Mouse (Mus musculus) cerebral cortex, adult 2 months (tissue): ENCODE data around the gene Adprm.

Experiments used
- WGBS: fragments of 180-500 bp; shearing (Covaris S2); methylation state at CpG from one replicate; pipeline ENCODE4 v1.1.7; 2018; 5-methylcytosine and 5-hydroxymethylcytosine counted together

Gene Adprm

DNA sequence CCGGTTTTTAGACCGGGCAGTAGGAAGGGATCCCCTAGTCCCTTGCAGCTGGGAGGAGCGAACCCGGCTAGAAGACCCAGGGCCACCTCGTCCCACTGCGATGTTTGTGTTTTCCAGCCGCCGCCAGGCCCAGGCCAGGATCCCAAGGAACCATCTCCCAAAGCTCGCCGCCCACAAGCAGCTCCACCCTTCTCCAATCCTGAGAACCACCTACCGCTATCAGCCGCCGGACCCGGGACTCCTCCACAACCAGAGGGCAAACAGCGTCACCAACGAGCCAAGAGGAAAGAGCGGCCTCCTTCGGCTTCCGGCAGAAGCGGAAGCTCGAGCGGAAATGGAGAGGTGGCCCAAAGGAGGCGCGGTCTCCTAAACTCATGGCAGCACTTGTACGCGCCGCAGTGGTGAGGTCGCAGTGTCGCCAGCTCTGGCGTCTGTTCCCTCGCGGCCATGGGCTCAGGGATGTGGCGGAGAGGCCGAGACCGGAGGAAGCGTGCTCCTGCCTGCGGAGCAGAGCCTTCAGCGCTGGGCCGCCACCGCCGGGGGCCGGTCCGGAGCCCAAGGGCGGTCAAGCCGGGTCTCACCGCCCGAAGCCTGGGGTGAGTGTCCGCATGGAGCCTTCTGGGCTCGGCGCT is at the start of gene Adprm, which contains the start of gene Sco1:
Adprm (minus strand) TSS at position 274 of the 632 bp plus-strand sequence.
Sco1 (plus strand) TSS at position 350 of the 632 bp plus-strand sequence.
- under 1% methylated on average over 50 of the region's 50 CpGs for WGBS

DNA sequence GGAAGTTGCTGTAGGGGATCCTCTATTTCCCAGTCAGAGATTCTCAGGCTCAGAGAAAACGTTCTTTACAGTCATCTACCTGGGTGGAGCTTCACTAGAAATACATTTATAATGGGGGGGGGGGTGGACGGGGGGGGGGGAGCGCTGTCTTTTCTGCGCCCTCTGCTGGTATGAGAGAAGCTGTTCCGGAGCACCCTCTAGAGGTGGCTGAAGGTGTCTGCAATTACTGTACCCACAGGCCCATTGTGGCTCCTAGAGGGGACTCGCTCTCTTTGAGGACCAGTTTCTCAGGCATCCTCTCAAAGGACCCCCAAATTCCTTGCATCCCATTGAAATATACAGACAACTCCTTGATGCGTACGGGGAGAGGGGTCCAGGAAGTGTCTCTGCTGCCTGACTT is 49.3 kb upstream of the Adprm start:
- WGBS, result 22% methylated on average over 8 of the region's 8 CpGs

DNA sequence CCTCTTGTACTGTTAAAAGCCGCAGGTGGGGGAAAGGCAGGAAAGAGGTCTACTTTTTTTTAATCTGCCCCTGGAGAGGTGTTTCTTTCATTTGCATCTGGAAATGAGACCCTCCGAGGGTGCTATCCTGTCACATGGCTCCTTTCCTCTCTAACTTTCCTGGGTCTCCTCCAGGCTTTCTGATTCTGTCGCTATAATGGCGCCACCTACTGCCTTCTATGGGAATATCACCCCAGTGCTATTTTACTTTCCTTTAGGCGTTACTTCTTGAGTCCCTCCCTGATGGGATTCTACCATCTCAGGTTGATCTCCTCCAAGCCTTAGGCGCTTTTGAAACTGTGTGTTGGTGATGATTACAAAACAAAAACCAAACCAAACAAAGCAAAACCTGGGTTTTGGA is 47.8 kb upstream of the Adprm start:
- 30% methylated on average over 6 of the region's 6 CpGs for WGBS

DNA sequence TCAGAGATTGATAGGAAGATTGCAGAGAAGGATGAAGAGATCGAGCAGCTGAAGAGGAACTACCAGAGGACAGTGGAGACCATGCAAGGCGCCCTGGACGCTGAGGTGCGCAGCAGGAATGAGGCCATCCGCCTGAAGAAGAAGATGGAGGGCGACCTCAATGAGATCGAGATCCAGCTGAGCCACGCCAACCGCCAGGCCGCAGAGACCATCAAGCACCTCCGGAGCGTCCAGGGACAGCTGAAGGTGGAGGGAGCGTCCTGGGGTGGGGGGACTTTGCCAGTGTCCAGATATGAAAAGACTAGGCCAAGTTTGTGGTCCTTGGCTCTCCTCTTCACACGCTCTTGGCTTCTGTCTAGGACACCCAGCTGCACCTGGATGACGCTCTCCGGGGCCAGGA is 46.8 kb upstream of the Adprm start:
- 95% methylated on average over 16 of the region's 16 CpGs for WGBS

DNA sequence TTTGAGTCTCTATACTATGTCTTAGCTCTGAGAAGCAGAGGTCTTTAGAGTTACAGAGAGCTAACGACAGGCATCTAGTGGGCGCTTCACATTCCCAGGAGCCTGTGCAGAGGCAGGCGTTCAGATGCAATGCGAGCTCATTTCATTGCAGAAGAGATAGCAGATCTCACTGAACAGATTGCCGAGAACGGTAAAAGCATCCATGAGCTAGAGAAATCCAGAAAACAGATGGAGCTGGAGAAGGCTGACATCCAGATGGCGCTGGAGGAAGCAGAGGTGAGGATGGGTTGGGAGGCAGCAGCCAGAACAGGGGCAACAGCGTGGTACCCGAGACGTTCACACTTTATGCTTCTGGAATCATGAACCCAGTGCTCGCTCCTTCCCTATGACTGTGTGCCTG is 46.0 kb upstream of the Adprm start:
- 52% methylated on average over 11 of the region's 11 CpGs for WGBS

DNA sequence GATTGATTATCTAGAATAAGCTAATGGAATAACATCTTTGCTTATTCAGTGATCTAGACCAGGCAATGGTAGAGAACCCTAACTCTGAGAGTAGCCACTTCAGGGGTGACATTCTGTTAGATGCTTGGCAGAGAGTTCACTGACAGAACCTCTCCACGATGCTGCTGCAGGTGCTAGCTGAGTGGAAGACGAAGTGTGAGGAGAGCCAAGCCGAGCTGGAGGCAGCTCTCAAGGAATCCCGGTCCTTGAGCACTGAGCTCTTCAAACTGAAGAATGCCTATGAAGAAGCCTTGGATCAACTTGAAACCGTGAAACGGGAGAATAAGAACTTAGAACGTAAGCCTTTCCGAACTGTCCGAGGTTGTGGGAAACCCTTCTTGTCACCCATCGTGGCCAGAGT is 45.3 kb upstream of the Adprm start:
- WGBS, result 73% methylated on average over 10 of the region's 10 CpGs

DNA sequence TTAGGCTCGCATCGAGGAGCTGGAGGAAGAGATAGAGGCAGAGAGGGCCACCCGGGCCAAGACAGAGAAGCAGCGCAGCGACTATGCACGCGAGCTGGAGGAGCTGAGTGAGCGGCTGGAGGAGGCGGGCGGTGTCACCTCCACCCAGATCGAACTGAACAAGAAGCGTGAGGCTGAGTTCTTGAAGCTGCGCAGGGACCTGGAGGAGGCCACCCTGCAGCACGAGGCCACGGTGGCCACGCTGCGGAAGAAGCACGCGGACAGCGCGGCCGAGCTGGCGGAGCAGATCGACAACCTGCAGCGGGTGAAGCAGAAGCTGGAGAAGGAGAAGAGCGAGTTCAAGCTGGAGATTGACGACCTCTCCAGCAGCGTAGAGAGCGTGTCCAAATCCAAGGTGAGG is 42.1 kb upstream of the Adprm start:
- 82% methylated on average over 29 of the region's 29 CpGs for WGBS

DNA sequence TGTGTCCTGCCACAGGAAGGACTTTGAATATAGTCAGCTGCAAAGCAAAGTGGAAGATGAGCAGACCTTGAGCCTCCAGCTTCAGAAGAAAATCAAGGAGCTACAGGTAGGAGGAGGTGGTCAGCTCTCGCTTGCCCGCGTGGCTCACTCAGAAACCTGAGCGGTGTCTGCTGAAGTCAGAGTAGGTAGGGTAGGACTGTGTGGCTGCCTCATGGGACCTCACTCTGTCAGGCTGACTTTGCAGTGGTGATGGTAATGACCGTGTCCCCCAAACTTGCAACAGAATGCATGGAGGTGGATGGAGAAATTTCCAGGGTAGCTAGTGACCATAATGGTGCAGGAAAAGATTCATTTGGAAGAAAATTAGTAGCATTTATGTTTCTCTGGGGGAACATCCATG is 41.3 kb upstream of the Adprm start:
- WGBS, result 97% methylated on average over 5 of the region's 5 CpGs

DNA sequence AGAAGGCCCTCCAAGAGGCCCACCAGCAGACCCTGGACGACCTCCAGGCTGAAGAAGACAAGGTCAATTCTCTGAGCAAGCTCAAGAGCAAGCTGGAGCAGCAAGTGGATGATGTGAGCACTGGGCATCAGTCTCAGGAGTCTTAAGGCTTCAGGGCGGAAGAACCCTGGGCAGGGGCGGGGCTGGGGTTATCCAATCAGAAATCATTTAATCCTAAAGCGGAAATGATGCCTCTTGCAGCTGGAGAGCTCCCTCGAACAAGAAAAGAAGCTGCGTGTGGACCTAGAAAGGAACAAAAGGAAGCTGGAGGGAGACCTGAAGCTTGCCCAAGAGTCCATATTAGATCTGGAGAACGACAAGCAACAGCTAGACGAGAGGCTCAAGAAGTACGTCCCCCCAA is 40.8 kb upstream of the Adprm start:
- 80% methylated on average over 9 of the region's 9 CpGs for WGBS

DNA sequence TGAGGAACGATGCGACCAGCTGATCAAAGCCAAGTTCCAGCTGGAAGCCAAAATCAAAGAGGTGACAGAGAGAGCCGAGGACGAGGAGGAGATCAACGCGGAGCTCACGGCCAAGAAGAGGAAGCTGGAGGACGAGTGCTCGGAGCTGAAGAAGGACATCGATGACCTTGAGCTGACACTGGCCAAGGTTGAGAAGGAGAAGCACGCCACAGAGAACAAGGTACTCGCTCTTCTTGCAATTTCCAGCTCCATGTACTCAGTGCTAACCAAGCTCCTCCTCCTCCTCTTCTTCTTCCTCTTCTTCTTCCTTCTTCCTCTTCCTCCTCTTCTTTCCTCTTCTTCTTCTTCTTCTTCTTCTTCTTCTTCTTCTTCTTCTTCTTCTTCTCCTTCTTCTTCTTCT is 40.0 kb upstream of the Adprm start:
- 72% methylated on average over 12 of the region's 12 CpGs for WGBS

DNA sequence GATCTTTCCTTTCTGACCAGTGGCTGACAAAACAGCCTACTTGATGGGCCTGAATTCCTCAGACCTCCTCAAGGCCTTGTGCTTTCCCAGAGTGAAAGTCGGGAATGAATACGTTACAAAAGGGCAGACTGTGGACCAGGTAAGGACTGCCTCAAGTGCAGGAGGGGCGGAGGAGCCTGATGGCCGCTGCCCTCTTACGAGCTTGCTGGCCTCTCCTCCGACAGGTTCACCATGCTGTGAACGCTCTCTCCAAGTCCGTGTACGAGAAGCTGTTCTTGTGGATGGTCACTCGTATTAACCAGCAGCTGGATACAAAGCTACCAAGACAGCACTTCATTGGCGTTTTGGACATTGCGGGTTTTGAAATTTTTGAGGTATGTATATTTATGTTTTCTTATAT is 34.8 kb upstream of the Adprm start:
- WGBS, result 91% methylated on average over 12 of the region's 12 CpGs

DNA sequence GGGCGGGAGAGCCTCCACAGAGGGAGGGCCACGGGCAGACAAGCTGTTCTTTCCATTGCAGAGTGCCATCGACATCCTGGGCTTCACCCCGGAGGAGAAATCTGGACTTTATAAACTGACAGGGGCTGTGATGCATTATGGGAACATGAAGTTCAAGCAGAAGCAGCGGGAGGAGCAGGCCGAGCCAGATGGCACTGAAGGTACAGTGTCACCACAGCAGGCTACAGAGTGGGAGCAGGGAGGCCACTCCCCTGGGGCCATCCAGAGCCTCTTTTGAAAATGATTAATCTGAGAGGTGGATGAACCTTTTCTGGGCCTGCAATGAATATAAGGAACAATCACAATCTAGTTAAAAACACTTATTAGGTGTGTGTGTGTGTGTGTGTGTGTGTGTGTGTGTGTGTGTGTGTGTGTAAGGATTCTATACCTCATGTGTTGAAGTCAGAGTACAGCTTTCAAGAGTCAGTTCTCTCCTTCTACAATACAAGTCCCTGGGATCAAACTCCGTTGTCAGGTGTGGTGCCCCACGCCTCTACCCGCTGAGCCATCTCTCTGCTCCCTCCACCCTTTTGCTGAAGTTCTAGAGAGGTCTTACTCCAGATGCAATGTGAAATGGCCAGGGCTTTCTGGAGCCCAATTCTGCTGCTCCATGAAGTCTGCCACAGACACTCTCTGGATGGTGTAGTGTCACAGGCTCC is 34.2 kb upstream of the Adprm start:
- WGBS, result 72% methylated on average over 9 of the region's 9 CpGs

DNA sequence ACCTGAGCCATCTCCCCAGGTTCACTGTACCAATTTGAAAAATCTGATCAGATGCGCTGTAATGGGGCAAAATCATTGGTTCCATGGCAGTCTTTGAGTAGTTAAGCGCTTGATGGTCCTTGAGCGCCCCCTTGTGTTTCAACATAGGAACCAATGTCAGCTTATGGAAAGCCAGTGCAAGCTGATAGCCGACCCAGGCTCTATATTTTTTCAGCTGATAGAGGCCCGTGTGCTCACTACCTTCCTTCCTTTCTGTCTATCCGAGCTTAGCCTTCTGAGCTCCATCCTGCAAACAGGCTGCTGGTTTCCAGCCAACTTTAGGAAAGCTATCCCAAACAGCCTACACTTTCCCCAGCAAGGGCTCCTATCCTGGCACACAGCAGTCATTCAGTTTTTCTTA is 33.1 kb upstream of the Adprm start:
- 3% methylated on average over 6 of the region's 6 CpGs for WGBS

DNA sequence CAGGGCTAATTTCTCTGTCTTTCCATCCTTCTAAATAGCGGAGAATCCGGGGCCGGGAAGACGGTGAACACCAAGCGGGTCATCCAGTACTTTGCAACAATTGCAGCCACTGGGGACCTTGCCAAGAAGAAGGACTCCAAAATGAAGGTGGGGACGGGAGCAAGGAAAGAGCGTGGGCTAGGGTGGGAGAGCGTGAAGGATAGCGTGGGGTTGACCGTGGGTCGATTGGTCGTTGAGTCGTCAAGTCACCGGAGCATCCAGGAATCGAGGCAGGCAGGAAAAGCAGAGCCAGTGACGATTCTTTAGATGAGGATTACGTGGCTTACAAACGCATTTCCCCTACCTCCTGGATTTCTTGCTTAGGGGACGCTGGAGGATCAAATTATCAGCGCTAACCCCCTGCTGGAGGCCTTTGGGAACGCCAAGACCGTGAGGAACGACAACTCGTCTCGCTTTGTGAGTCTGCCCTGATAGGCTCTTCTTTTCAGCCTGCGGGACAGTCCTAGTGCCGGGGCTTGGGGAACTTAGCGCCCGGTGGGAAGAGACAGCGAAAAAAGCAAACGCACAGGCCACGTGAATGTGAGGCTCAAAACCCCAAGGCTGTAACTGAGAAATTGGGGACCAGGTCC is 31.4 kb upstream of the Adprm start:
- 49% methylated on average over 32 of the region's 32 CpGs for WGBS

DNA sequence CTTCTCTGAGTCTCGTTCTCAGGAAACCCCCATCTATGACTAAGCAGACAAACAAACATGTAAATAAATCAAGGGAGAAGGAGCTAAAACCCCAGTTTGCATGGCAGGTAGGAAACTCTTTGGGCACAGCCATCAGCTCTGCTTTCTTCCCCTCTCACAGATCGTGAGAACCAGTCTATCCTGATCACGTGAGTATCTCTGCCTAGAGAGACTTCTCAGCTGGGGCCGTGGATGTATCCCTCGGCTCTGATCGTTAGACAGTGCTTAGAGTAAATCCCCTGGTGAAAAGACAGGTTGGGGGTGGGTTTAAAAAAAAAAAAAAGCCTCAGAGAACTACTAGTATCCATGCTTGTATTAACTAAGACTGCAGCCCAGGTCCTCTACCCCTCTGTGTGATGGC is 30.8 kb upstream of the Adprm start:
- 69% methylated on average over 6 of the region's 6 CpGs for WGBS

DNA sequence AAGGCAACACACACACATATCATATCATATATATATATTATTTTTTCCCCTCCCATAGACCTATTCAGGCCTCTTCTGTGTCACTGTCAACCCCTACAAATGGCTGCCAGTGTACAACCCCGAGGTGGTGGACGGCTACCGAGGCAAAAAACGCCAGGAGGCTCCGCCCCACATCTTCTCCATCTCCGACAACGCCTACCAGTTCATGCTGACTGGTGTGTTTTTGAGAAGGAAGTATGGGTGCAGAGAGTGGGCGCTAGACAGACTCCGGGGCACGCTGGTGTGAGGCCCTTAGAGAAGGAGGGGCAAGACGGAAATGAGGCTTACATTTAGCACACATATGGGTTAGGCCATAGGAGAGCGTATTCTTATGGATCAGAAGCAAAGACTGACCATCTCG is 30.4 kb upstream of the Adprm start:
- WGBS, result 85% methylated on average over 13 of the region's 13 CpGs

DNA sequence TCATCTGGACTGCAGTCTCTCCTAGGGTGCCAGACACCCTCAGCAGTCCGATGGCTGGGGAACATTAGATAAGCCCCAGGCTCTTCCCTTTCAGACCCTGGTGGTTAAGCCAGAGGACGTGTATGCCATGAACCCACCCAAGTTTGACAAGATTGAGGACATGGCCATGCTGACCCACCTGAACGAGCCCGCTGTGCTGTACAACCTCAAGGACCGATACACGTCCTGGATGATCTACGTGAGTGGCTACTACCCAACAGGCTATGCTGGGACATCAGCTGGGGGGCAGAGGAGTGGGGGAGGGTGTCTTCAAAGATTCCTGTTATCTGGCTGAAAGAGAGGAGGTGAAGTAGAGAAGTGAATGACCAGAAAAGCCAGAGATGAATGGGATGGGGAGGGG is 29.8 kb upstream of the Adprm start:
- WGBS, result 90% methylated on average over 7 of the region's 7 CpGs

DNA sequence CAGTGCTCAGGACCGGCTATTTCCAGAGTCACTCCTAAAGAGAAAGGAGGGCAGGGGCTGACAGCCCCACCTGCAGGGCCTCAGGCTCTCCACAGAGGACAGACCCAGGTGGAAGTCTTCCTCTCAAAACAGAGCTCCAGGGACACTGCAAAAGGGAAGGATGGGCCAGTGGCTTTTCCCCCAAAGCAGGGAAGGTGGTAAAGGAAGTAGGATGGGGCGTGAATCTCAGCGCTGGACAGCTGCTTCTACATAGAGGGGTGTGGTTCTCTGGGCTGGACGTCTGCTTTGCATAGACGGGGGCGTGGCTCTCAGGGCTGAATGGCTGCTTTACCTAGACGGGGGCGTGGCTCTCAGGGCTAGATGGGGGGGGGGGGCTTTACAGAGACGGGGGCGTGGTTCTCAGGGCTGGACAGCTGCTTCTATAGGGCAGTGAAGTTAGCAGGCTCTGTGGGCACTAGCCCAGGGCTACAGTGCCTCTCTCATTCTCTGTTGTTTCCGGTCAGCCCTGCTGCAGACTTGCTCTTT is 28.8 kb upstream of the Adprm start:
- WGBS, result 16% methylated on average over 10 of the region's 11 CpGs

DNA sequence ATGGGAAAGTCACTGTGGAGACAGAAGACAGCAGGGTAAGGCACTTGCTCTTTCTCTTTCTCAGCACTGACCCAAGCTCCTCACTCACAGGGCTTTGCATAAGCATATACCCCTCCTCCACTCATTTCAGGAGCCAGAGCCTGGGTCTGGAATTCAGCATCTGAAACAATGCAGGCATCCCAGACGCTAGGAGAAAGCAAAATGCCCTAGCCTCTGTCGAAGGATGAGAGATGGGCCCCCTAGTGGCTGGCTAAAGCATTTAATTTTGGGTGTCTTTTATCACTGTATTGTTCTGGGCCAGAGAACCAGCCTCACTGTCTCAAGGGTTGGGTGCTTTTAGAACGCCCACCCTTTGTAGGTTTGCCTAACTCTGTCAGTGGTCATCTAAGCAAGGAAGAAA is 27.8 kb upstream of the Adprm start:
- 10% methylated on average over 3 of the region's 3 CpGs for WGBS

DNA sequence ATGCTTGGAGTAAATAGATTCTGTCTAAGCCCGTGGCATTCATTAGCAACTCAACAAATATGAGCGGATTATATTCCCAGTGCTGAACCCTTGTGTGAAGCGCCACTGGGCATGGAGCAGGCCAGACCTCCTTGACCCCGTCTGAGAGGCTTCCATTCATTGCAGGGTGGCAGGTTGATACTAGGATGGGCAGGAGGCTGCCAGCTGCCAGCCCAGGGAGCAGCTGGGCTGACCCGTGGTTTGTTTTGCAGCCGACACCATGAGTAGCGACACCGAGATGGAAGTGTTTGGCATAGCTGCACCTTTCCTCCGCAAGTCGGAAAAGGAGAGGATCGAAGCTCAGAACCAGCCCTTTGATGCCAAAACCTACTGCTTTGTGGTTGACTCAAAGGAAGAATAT is 27.3 kb upstream of the Adprm start:
- 66% methylated on average over 11 of the region's 11 CpGs for WGBS

DNA sequence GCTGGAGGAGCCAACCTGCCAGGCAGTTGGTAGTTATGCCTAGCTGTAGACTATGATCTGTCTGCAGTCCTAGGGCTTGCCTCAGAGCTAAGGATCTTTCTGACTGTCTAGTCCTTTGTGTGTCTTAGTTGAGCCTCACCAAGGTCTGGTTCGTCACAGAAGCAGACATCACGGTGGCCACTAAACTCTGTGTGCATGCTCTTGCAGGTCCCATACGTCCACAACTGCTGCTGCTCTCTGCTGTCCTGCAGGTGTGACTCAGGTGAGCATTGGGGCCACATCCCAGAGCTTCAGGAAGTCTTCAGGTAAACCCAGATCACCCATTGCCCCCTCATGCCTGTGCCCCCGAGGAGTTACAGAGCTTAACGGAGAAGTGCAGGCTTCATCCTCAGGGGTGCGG is 26.5 kb upstream of the Adprm start:
- WGBS, result 96% methylated on average over 6 of the region's 6 CpGs

DNA sequence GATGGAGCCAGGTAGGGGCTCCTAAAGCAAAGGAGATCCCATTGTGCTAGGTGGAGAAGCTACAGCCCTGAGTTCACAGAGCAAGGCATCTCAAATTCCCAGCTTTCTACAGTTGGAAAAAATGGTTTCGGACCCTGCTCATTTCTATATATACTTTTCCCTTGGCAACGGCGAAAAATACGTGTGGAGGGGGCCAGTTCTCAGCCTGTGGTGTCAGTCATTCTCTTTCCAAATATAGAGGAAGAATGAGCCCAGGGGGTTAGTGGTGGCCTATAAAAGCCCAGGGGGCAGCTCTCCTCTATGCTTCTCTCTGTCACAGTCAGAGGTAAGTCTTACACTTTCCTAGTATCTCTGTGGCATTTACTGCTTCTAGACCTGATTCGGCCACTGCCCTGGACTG is 25.6 kb upstream of the Adprm start, which contains the start of gene Myh3:
Myh3 (plus strand) TSS at position 301 of the 400 bp plus-strand sequence.
- WGBS, result 78% methylated on average over 5 of the region's 5 CpGs

DNA sequence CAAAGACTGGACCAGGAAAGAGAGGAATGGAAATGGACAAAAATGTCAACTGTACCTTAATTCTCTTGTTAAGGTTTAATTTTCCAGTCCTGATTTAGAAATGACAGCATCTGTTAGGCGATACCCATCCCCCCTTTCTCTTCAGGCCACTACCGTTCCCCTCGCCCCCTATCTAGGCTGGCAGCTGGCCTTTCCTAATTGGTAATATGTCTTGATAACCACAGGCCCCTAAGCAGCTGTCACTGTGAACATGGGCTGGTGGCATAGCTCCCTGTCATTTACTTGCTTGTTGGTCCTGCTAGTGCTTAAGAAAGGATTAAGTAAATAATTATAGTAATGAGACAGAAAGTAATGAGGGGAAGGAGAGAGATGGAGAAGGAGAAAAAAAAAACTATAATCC is 25.0 kb upstream of the Adprm start:
- WGBS, result 72% methylated on average over 3 of the region's 3 CpGs
